Mouse (Mus musculus): Measurements from ENCODE around the gene Mex3a. TPM values are rescaled to one million over a fixed set of nuclear protein-coding genes. Genes with fewer than 3 reads are reported as not detected.

Mex3a gene
- polyA plus RNA-seq, 1 experiment: 1.0 TPM

DNA sequence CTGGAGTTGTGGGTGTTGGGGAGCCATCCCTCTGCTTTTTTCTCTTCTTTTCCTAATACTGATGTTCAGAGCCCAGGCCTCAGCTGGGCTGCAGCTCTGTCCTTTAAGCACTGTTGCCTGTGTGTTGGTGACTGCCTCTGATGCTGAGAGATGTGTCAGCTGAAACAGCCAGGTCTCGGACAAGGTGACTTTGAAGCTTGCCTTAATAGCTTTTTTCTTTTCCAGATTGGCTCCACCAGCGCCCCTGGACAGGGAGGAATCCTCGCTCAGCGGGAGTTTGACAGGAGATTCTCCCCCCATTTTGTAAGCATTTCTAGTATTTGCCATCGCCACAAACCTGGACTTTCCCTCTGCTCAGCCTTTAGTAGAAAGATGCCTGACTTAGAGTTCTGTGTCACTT is 54.4 kb downstream of the Mex3a start:
- Histone ChIP-seq H3K4me1 (ENCODE audit: control insufficient read depth, insufficient read depth, insufficient read length) (peaks cover 1% of the 10 kb centered on the region; the same call in 1 of the 2 replicates), H3K27ac (ENCODE audit: insufficient read depth, low read length) (no peak overlapping the region), H3K36me3 (ENCODE audit: control insufficient read depth, insufficient read depth, low read length) (peaks cover 25% of the 10 kb centered on the region), H3K4me3 (ENCODE audit: extremely low read depth, insufficient read depth, insufficient read length) (no peak overlapping the region), H3K27me3 (ENCODE audit: control insufficient read depth, insufficient read depth, low read length) (no peaks in the 10 kb centered on the region)
- TF ChIP-seq CTCF (IDR thresholded peaks at IDR 0.05; ENCODE audit: extremely low read depth, insufficient read depth, insufficient read length, insufficient replicate concordance) (no peak), POLR2A (IDR thresholded peaks at IDR 0.05; ENCODE audit: low read depth, low read length) (no peak)
- 96% methylated on average over 5 of the region's 5 CpGs for whole genome bisulfite sequencing
- DNase-seq (ENCODE audit: low read depth in 1 of 2, low spot score in 2 of 2): no peak

- peaks cover 18% of the 10 kb centered on the region; the same call in 1 of the 2 replicates for H3K4me1 ChIP-seq (ENCODE audit: control insufficient read depth, insufficient read depth, insufficient read length)
- TF ChIP-seq POLR2A (IDR thresholded peaks at IDR 0.05; ENCODE audit: low read depth, low read length) (no peak), CTCF (IDR thresholded peaks at IDR 0.05; ENCODE audit: extremely low read depth, insufficient read depth, insufficient read length, insufficient replicate concordance) (no peak)
- H3K4me3 ChIP-seq (ENCODE audit: extremely low read depth, insufficient read depth, insufficient read length): no peak overlapping the region
- no peaks in the 10 kb centered on the region for H3K27me3 ChIP-seq (ENCODE audit: control insufficient read depth, insufficient read depth, low read length)
- WGBS: 66% methylated on average over 5 of the region's 5 CpGs
- H3K27ac ChIP-seq (ENCODE audit: insufficient read depth, low read length): no peak overlapping the region
- peaks cover 19% of the 10 kb centered on the region for H3K36me3 ChIP-seq (ENCODE audit: control insufficient read depth, insufficient read depth, low read length)
- no peak for DNase-seq (ENCODE audit: low read depth in 1 of 2, low spot score in 2 of 2)
Observed at GRCm38 (mm10) chr3:88590246-88590645, 58.1 kb downstream of the Mex3a start.

Other genes starting within 250 kb of the Mex3a start
- gene Gm38392, start 245.2 kb upstream of the Mex3a start, polyA plus RNA-seq (2012; rRNA removed): not detected in 2 replicates
- 1.7 and 2.1 TPM in 2 replicates for gene Tsacc, start 235.4 kb upstream of the Mex3a start, polyA plus RNA-seq (2012; rRNA removed)
- 72.2 and 77.4 TPM in 2 replicates for gene Cct3, start 235.3 kb upstream of the Mex3a start, polyA plus RNA-seq (2012; rRNA removed)
- gene Glmp, start 207.4 kb upstream of the Mex3a start, polyA plus RNA-seq (2012; rRNA removed): 116 and 118 TPM in 2 replicates
- 1.1 and 1.6 TPM in 2 replicates for gene Tmem79, start 196.2 kb upstream of the Mex3a start, polyA plus RNA-seq (2012; rRNA removed)
- gene Smg5, start 196.1 kb upstream of the Mex3a start, polyA plus RNA-seq (2012; rRNA removed): 64.6 and 70.3 TPM in 2 replicates
- gene Paqr6, start 167.8 kb upstream of the Mex3a start, polyA plus RNA-seq (2012; rRNA removed): 4.3 and 4.4 TPM in 2 replicates
- gene Bglap3, start 159.7 kb upstream of the Mex3a start, polyA plus RNA-seq (2012; rRNA removed): 0.21 and 0.27 TPM in 2 replicates
- not detected in 2 replicates for gene Bglap2, start 153.7 kb upstream of the Mex3a start, polyA plus RNA-seq (2012; rRNA removed)
- 0.41 and 0.43 TPM in 2 replicates for gene Bglap, start 147.9 kb upstream of the Mex3a start, polyA plus RNA-seq (2012; rRNA removed)
- gene Pmf1, start 122.1 kb upstream of the Mex3a start, polyA plus RNA-seq (2012; rRNA removed): 67.6 and 105 TPM in 2 replicates
- 13.9 and 17.1 TPM in 2 replicates for gene Slc25a44, start 107.3 kb upstream of the Mex3a start, polyA plus RNA-seq (2012; rRNA removed)
- gene Sema4a, start 71.2 kb upstream of the Mex3a start, polyA plus RNA-seq (2012; rRNA removed): 54.3 and 67.0 TPM in 2 replicates
- 51.3 and 72.3 TPM in 2 replicates for gene Lmna, start 22.4 kb upstream of the Mex3a start, polyA plus RNA-seq (2012; rRNA removed)
- 1.0 and 1.3 TPM in 2 replicates for gene Rab25, start 15.9 kb downstream of the Mex3a start, polyA plus RNA-seq (2012; rRNA removed)
- 104 and 141 TPM in 2 replicates for gene Lamtor2, start 20.7 kb downstream of the Mex3a start, polyA plus RNA-seq (2012; rRNA removed)
- 32.5 and 33.7 TPM in 2 replicates for gene Ubqln4, start 21.4 kb downstream of the Mex3a start, polyA plus RNA-seq (2012; rRNA removed)
- 77.2 and 88.7 TPM in 2 replicates for gene Ssr2, start 43.5 kb downstream of the Mex3a start, polyA plus RNA-seq (2012; rRNA removed)
- 120 and 146 TPM in 2 replicates for gene Arhgef2, start 73.6 kb downstream of the Mex3a start, polyA plus RNA-seq (2012; rRNA removed)
- gene Rxfp4, start 120.7 kb downstream of the Mex3a start, polyA plus RNA-seq (2012; rRNA removed): not detected in 2 replicates
- gene Khdc4, start 153.4 kb downstream of the Mex3a start, polyA plus RNA-seq (2012; rRNA removed): 36.0 and 40.5 TPM in 2 replicates
- gene Rit1, start 184.4 kb downstream of the Mex3a start, polyA plus RNA-seq (2012; rRNA removed): 28.3 and 32.9 TPM in 2 replicates
- gene Syt11, start 242.8 kb downstream of the Mex3a start, polyA plus RNA-seq (2012; rRNA removed): 3.6 and 5.0 TPM in 2 replicates